Mouse (Mus musculus) myocyte (in vitro differentiated cells): ENCODE measurements at regions not wholly inside any gene's neighbourhood (a gene's known extent, or its start where the extent isn't known, plus 50 kb on each side); places are given as distances from the start of the nearest gene placed in this dataset.

Experiments used
- H3K27me3 ChIP-seq: one replicate; pipeline ENCODE4 v1.6.1; 2011; ENCODE audit not compliant: control insufficient read depth, insufficient read depth, insufficient read length
- H3K36me3 ChIP-seq: one replicate; pipeline ENCODE4 v1.6.1; 2011; ENCODE audit not compliant: control insufficient read depth, insufficient read depth
- H3K4me2 ChIP-seq: one replicate; pipeline ENCODE4 v1.6.1; 2011; ENCODE audit warnings: low read depth, control low read depth
- H3K4me3 ChIP-seq: one replicate; pipeline ENCODE4 v1.5.1; 2011; ENCODE audit warnings: mild to moderate bottlenecking, control low read depth, moderate library complexity
- H3K79me2 ChIP-seq: one replicate; pipeline ENCODE4 v1.6.1; 2011; ENCODE audit not compliant: control insufficient read depth, insufficient read depth
- H3ac ChIP-seq: one replicate; pipeline ENCODE4 v1.6.1; 2011; ENCODE audit not compliant: control insufficient read depth, insufficient read length
- CEBPB ChIP-seq: IDR thresholded peaks from 2 replicates; pipeline ENCODE4 v1.6.1; 2011; ENCODE audit warnings: mild to moderate bottlenecking, moderate library complexity; ENCODE audit not compliant: poor library complexity, insufficient read depth, severe bottlenecking
- E2F4 ChIP-seq: IDR thresholded peaks from one replicate; pipeline ENCODE4 v1.6.1; 2011; ENCODE audit warnings: mild to moderate bottlenecking, control low read depth, moderate library complexity; ENCODE audit not compliant: insufficient read depth
- MAX ChIP-seq: IDR thresholded peaks from one replicate; pipeline ENCODE4 v1.6.1; 2011; ENCODE audit warnings: low read depth, mild to moderate bottlenecking, control low read depth
- MYOD1 ChIP-seq, 3 experiments: IDR thresholded peaks; one replicate each; pipeline ENCODE4 v1.6.1; 2011; ENCODE audit warnings: control low read depth in 2 of 3, low read depth in 2 of 3, mild to moderate bottlenecking in 2 of 3, moderate library complexity in 1 of 3; ENCODE audit not compliant: insufficient read length in 2 of 3, control insufficient read depth in 1 of 3
- MYOG ChIP-seq, 3 experiments: IDR thresholded peaks; one replicate each; pipeline ENCODE4 v1.6.1; 2011; ENCODE audit warnings: control low read depth in 2 of 3, low read depth in 2 of 3, mild to moderate bottlenecking in 2 of 3; ENCODE audit not compliant: insufficient read length in 2 of 3, control insufficient read depth in 1 of 3, insufficient read depth in 1 of 3
- POLR2A ChIP-seq: IDR thresholded peaks from one replicate; pipeline ENCODE4 v1.6.1; 2011; ENCODE audit warnings: low read depth, mild to moderate bottlenecking, control low read depth, moderate library complexity; ENCODE audit not compliant: insufficient read length
- POLR2AphosphoS2 ChIP-seq: IDR thresholded peaks from one replicate; pipeline ENCODE4 v1.6.1; 2011; ENCODE audit warnings: low read depth, control low read depth; ENCODE audit not compliant: insufficient read length
- REST ChIP-seq: IDR thresholded peaks from one replicate; pipeline ENCODE4 v1.6.1; 2011; ENCODE audit warnings: mild to moderate bottlenecking, control low read depth, moderate library complexity; ENCODE audit not compliant: insufficient read depth, insufficient read length
- SRF ChIP-seq: IDR thresholded peaks from one replicate; pipeline ENCODE4 v1.6.1; 2011; ENCODE audit warnings: low read depth; ENCODE audit not compliant: control insufficient read depth, insufficient read length
- TCF12 ChIP-seq: IDR thresholded peaks from one replicate; pipeline ENCODE4 v1.6.1; 2011; ENCODE audit warnings: mild to moderate bottlenecking, control low read depth; ENCODE audit not compliant: poor library complexity, insufficient read depth, severe bottlenecking
- TCF3 ChIP-seq: IDR thresholded peaks from one replicate; pipeline ENCODE4 v1.6.1; 2011; ENCODE audit warnings: low read depth, control low read depth; ENCODE audit not compliant: insufficient read length
- USF1 ChIP-seq: IDR thresholded peaks from one replicate; pipeline ENCODE4 v1.6.1; 2011; ENCODE audit warnings: low read depth, mild to moderate bottlenecking, control low read depth, moderate library complexity

DNA sequence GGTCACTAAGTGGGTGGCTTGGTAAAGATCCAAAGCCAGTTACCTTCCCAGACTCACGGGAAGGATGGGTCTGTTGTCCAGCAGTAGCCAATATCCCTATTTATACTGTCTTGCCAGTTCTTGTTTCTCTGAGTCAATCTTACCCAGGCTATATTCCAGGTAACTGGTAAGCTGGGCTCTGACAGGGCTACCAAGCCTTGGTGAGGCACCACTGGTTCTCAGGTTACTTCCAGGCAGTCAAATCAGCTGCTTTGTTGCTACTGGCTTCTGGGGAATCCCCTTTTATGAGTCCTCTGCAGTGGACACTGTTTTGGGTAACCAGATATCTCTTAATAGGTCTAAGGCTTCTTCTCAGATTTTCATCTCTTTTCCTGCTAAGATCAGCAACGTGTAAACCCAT is 178.8 kb upstream of the Nampt start:
- Histone ChIP-seq H3K36me3 (no peaks in the 10 kb centered on the region), H3K4me3 (no peak overlapping the region), H3ac (no peak overlapping the region), H3K4me2 (no peak overlapping the region), H3K79me2 (no peaks in the 10 kb centered on the region), H3K27me3 (no peaks in the 10 kb centered on the region)
- TF ChIP-seq MAX (no peak), TCF12 (no peak), USF1 (no peak)

DNA sequence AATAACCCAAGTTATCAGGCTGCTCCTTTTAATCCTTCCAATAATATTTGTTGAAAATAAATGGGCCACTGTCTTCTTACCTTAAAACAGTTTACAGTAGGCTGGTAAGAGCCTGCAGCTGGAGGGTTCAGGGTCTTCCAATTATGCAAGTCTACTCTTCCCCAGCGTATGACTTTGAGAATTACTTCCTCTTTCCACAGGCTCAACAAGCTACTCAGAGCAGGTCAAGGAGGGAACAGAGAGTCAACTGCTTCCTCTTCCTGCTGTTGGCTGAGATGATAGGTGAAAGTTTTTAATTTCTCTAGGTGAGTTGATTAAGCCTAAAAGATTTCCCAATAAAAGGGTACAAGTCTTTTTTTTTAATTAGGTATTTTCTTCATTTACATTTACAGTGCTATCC is 176.9 kb upstream of the Nampt start:
- H3K79me2 ChIP-seq: no peaks in the 10 kb centered on the region
- H3K36me3 ChIP-seq: no peaks in the 10 kb centered on the region
- TF ChIP-seq POLR2A (no peak), CEBPB (no peak), USF1 (no peak), MYOD1 (IDR thresholded peaks at IDR 0.05; ENCODE audit: control insufficient read depth in 1 of 3, insufficient read length in 2 of 3, low read depth in 2 of 3) (no peak), REST (no peak), TCF3 (no peak), MYOG (IDR thresholded peaks at IDR 0.05; ENCODE audit: control insufficient read depth in 1 of 3, insufficient read depth in 1 of 3, insufficient read length in 2 of 3, low read depth in 2 of 3) (no peak), POLR2AphosphoS2 (no peak), E2F4 (no peak), MAX (no peak), SRF (no peak), TCF12 (no peak)
- no peak overlapping the region for H3K4me3 ChIP-seq
- H3K4me2 ChIP-seq: no peak overlapping the region
- no peak overlapping the region for H3ac ChIP-seq
- no peaks in the 10 kb centered on the region for H3K27me3 ChIP-seq

DNA sequence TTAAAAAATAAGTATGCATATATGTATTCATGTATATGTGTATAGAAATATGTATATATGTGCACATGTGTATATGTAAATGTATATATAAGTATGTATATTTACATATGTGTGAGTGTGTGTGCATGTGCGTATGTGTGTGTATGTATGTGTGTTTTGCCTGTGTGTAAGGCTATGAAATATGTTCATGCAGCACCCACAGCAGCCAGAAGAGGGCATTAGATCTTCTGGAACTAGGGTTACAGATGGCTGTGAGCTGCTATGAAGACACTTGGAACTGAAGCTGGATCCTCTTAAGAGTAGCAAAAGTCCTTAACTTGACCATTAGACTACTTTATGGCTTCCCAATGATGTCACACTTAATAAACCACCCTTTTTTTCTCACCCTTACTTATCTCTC is 166.2 kb upstream of the Nampt start:
- TF ChIP-seq USF1 (no peak), E2F4 (no peak), TCF3 (no peak), REST (no peak), CEBPB (no peak), SRF (no peak), MAX (no peak)

DNA sequence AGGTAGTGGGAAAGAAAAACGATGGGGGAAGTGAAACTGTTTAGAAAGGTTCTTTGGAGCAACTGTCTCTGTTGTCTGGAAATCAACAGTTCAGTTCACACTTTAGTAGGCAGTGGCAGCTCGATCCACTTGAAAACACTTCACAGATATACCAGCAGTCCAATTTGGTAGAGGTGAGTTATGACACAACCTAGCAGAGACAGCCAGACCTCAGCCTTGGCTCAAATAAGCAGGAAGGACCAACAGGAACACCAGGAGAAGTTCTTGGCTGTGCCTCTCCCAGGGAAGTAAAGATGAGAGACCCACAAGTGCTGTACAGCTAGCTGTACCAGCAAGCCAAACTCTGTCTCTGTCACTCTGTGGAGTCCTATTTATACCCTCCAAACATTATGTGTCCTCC is 163.2 kb upstream of the Nampt start:
- no peaks in the 10 kb centered on the region for H3K79me2 ChIP-seq
- H3K27me3 ChIP-seq: no peaks in the 10 kb centered on the region
- no peak overlapping the region for H3ac ChIP-seq
- TF ChIP-seq MAX: no peak
- H3K36me3 ChIP-seq: no peaks in the 10 kb centered on the region
- no peak overlapping the region for H3K4me3 ChIP-seq
- H3K4me2 ChIP-seq: no peak overlapping the region

More for the DNA sequence above, 166.2 kb upstream of the Nampt start:
- Histone ChIP-seq H3K36me3 (no peaks in the 10 kb centered on the region), H3K27me3 (no peaks in the 10 kb centered on the region), H3K4me3 (no peak overlapping the region), H3K79me2 (no peaks in the 10 kb centered on the region), H3ac (no peak overlapping the region), H3K4me2 (no peak overlapping the region)

DNA sequence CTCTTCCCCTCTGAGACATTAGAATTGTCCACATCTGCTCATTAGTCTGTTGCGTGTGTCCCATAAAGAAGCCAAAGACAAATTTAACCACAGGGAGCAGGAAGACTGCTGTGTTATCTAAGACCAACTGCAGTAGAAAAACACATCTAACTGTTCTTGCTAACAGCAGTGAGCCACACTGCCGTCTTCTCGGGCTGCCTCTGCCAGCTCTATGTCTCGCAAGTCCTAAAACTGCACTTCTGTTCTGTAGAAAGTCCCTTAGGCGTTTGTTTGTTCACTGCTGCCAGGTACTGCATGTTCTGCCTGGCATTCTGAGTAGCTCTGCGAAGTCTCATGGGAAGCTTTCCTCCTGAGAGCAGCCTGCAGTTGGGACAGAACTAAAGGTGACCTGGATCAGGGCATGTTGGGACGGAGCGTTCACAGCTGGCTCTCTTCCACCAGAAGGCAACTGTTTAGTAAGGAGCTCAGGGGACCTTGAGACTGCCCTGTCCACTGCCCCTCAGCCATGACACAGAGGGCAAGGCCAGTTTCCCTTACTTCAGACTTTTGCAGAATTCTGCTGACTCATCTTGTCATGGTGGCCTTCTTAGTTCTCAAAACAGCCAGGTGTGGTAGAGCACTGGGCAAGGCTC is 157.4 kb upstream of the Nampt start:
- Histone ChIP-seq H3K4me2 (no peak overlapping the region), H3ac (no peak overlapping the region), H3K27me3 (no peaks in the 10 kb centered on the region), H3K36me3 (no peaks in the 10 kb centered on the region), H3K79me2 (no peaks in the 10 kb centered on the region), H3K4me3 (no peak overlapping the region)
- TF ChIP-seq MYOG (IDR thresholded peaks at IDR 0.05; ENCODE audit: control insufficient read depth in 1 of 3, insufficient read depth in 1 of 3, insufficient read length in 2 of 3, low read depth in 2 of 3) (no peak), TCF12 (no peak)

DNA sequence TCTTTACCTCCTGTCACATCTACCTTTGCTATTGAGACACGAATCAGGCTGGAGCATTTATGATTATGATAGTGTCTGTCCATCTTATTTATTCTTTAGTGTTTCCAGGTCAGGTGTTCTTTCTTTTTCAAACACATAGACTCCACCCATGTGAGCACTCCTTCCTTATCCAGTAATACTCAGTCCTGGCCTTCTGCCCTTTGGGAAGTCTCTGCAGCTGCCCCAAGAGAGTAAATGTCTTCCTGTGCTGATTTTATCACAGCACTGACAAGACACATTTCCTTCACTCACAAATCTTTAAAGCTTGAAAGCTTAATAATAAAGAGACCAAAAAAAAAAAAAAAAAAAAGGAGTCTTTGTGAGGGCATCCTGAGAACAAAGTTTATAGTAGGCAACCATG is 153.3 kb upstream of the Nampt start:
- TF ChIP-seq TCF12 (no peak), POLR2A (no peak), E2F4 (no peak), REST (no peak), MAX (no peak), CEBPB (no peak)
- Histone ChIP-seq H3K4me2 (no peak overlapping the region), H3ac (no peak overlapping the region), H3K4me3 (no peak overlapping the region), H3K36me3 (no peaks in the 10 kb centered on the region), H3K79me2 (no peaks in the 10 kb centered on the region), H3K27me3 (no peaks in the 10 kb centered on the region)
